Mouse (Mus musculus) ES-CJ7 (cell line): ENCODE results near the gene Zfp592.
"Not testable (repeated sequence)": the region's sequence is repeated elsewhere in the genome, so short reads cannot be mapped to it uniquely, and the experiment has no call there.

Experiments used
- DNase-seq: peaks from one replicate; pipeline ENCODE4 v3.0.0; 2011; ENCODE audit warnings: low read depth, low spot score

Gene Zfp592

DNA sequence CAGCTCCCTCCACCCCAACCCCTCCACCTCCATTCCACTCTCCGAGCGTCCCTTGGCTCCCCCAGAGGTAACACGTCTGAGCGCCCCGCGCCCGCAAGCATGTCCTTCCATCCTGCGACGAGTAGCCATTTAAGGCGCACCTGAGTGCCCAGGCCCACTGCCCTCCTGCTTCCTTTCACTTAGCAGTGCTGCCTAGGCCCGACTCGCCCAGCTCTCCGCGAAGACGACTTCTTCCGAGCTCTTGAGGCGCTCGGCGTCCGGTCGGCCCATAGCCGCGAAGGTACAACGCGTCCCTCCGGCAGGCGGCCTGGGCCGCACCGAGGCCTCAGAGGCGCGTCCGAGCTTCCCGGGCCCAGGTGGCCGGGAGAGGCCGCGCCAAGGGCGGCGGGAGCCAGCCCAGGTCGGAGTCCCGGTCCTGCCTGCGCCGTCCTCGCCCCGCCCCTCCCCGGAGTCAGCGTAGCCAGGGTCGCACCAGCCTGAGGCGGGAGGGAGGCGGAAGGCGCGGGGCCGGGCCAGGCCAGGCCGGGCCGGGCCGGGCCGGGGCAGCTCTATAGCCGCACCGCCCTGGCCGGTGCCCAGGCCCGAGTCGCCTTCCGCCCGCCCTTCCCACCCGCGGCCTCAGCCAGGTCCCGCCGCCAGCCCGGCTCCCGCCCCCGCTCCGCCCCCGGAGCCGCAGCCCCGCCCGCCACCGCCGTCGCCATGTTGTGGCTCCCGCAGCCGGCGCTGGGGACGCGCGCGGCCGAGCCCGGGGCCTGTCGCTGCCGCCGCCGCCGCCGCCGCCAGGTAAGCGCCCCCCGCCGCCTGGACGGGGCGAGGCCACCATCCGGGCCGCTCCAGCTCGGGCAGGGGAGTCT, at the start of gene Zfp592:
Gene Zfp592 (plus strand): TSS at position 702 of the 854 bp plus-strand sequence.
- peak; percentile 24 for DNase-seq

DNA sequence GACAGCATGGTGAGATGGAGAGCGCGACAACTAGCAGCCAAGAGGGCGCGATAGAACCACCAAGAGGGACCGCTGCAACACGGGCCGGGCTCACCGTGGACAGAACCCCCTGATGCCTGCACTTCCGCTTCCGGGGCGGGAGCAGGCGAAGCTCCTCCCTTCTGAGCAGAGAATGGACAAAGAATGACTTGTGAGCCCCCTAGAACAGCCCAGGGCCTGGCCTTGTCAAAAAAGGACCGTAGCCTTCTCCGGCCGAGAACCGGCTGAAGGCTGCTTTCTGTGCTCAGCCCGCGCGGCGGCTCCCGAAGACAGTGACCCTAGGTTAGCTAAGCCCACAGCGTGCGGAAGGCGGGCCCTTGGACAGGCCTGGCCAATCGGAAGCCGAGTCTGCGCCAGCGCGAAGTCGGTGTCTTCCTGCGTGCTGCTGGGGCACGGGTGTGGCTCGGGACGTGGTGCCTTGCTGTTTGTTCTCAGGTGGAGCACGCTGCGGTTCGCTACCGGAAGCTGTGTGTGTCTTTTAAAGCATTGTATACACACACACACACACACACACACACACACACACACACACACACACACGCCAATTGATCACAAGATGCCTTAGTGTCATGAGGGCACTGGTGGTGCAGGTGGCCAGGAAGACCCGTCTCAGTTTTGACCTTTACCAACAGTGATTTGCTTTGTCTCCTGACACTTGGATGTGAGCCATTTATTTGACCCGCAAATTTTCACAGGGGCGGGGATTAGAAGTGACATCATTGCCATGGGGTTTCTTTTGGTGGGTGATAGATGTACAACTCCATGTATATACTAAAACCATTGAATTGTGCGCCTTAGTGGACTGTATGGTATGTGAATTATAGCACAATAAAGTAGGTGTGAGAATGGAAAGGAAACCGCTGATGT, 45.8 kb upstream of the Zfp592 start, which contains the start of gene Sec11a:
Gene Sec11a (minus strand): TSS at position 336 of the 906 bp plus-strand sequence.
- DNase-seq, result peak; percentile 95

DNA sequence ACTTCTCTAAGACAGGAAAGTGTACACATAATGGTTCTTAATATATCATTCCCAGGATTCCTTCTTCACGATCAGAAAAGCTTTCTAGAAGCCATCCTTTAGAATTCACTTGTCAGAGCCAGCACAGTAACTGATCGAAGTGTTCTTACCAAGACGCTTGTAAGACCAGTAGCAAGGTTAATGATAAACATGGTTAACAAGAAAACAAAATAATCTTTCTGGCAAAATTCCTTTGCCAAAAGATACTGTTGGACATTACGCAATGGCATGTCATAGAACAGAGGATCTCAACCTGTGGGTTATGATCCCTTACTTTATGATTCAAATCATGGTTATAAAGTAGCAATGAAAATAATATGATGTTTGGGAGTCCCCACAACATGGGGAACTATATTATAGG, 42.0 kb upstream of the Zfp592 start:
- no peak for DNase-seq

DNA sequence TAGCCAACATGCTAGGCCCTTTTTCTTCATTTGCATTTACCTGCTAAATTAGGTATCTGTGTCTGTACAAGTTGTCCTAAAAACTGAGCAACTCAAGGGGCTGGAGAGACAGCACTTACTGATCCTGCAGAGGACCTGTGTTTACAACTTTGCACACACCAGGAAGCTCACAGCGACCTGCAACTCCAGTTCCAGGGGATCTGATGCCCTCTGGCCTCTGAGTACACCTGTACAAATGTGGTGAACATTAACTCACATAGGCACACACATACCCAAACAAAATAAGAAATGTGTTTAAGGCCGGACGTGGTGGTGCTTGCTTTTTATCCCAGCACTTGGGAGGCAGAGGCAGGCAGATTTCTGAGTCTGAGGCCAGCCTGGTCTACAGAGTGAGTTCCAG, 41.3 kb upstream of the Zfp592 start:
- no peak for DNase-seq

DNA sequence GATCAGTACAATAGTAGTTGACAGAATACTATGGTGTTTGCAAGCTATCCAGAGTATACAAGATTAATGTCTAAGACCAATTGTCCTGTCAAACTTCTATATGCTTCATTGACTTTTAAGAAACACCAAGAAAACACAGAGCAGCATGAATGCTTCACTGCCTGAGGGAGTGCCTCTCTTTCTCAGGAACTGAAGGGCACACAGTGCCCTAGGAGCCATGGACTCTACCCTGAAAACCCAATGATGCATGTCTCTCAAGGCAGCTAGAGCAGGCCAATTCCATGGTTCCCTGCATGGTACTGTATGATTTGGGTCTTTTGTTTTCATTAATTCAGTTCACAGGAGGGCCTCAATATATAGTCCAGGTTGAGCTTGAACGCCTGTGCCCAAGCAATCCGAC, 39.2 kb upstream of the Zfp592 start:
- no peak for DNase-seq

DNA sequence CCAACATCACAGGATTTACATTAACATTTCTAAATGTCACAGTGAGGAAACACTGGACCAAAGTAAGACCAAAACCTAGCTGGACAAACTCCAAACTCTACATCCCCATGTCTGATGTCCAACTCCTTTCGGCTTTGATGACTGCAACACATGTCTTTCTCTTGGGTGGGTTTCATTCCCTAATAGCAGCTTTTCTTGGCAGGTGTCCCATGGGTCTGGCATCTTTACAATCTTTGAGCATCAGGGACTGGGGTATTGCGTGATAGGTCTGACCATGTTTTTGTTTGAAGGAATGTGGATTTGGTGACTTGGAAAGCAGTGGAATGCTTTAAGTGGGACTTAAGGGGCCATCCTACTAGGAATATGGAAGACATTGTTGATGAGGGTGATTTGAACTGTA, 36.6 kb upstream of the Zfp592 start:
- no peak for DNase-seq

DNA sequence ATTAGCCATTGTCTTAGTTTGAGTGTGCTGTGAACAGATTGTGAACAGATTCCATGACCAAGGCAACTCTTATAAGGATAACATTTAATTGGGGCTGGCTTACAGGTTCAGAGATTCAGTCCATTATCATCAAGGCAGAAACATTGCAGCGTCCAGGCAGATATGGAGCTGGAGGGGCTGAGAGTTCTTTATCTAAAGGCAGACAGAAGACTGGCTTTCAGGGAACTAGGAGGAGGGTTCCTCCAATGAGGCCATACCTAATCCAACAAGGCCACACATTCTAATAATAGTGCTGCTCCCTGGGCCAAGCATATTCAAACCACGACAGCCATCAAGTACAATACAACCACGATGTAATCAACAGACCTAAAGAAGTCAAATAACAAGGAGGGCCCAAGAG, 34.5 kb upstream of the Zfp592 start:
- DNase-seq, result no peak

DNA sequence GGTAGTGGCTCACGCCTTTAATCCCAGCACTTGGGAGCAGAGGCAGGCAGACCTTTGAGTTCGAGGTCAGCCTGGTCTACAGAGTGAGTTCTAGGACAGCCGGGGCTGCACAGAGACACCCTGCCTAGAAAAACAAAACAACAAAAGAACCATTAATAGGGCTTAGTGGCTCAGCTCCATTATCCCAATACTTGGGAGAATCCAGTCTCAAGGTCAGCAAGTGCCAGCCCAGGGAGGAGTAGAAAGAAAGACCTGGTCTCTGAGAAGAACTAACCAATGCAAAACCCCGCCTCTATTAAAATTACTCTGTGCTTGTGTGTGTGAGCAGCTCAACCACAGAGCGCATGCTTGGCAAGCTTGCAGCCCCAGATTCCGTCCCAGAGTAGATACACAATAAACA, 30.7 kb upstream of the Zfp592 start:
- peak; percentile 82 for DNase-seq

DNA sequence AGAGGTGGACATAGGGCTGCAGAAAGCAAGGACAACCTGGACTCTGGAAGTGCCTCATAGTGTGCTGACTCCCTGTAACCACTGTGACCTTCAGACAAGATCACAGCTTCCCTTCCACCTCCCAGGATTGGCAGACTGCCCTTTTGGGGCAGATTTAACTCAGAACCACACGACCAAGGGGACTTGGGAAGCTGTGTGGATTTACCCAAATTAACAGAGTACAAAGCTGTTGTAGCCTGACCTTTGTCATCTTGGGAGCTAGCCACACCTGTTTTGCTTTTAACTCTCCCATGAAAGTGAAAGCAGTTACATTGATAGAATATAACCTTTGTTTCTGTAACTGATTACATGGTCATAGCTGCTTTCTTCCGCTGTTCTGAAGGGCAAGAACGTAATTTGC, 22.6 kb upstream of the Zfp592 start:
- DNase-seq, result no peak

DNA sequence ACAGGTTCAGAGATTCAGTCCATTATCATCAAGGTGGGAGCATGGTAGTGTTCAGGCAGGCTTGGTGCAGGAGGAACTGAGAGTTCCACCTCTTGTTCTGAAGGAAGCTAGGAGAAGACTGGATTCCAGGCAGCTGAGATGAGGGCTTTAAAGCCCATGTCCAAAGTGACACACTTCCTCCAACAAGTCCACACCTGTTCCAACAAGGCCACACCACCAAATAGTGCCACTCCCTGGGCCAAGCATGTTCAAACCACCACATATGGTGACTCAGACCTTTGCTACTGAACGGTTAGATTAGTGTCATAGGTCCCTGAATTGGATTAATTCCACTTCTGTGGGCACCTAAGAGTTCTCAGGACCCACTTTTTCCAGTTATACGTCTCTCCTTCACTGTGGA, 22.1 kb upstream of the Zfp592 start:
- no peak for DNase-seq

DNA sequence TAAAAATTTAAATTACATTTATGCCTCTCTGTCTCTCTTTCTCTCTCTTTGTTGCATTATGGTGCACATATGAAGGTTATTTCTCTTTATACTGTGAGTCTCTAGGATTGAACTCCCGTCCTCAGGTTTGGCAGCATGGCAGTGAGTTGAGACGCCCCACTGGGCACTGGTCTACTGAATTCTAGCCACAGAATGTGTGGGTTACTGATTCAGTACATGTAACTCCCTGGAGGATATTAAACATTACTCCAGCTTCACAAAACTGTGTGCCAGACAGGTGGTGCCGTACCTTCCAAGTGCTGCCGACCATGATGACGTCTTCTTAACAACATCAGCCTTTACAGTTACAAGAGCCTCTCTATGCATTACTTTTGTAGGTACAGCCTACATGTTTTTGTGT, 21.4 kb upstream of the Zfp592 start:
- DNase-seq, result no peak

DNA sequence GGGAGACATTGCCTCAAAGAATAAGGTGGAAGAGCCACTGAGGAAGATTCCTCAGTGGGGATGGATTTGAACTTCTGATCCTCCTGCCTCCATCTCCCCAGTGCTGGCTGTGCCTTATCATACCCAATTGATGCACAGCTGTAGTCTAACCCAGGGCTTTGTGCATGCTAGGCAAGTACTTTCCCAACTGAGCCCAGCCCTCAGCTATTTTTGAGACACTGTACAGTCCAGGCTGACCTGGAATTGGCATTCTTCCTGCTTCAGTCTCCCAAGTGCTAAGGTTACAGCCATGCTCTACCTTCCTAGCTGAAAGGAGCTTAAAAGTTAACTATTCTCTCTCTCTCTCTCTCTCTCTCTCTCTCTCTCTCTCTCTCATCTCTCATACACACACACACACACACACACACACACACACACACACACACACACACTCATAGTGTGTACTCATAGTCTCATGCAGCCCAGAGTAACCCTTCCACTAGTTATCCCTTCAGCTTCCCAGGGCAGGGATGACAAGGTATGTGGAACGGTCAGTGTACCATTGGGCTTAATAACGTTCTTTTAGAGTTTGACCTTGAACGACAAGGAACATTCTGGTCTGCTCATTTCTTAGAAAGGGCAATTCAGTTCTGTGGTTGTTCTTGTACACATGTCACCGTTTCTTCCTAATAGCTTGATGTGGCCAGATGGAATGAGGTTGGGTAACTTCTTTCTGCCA, 20.4 kb upstream of the Zfp592 start:
- DNase-seq, result not testable (repeated sequence)

DNA sequence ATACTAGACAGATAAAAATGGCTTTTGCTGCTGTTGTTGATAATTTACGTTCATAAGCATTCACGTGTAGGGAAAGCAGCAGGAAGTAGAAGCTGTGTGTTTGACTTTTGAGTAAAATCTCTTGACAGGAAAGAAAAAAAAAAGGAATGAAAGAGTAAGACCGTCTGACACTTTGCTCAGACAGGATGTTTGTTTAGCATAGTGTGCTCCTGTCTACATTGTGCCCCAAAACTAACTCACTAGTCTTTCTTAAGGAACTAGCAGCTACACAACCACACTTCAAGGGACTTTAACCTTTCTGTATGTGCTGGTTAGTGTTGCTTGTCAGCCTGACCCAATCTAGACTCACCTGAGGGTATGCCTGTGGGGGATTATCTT, 19.9 kb upstream of the Zfp592 start:
- DNase-seq, result not testable (repeated sequence)

DNA sequence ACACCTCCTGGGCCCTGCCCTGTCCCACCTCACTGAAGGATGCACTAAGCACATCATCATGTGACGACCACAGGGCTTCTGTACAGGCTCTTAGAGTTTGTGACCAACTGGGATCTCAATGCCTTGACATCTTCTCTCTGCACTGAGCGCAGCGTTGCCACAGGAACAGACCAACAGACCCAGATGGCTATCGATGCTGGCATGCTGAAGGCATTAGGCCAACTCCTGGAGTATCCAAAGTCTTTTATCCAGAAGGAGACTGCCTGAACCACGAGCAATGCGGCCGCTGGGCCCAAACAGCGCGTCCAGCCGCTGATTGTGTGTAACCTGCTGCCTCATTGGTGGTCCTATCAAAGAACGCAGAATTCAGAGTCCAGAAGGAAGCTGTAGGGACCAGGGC, 12.9 kb upstream of the Zfp592 start:
- no peak for DNase-seq

DNA sequence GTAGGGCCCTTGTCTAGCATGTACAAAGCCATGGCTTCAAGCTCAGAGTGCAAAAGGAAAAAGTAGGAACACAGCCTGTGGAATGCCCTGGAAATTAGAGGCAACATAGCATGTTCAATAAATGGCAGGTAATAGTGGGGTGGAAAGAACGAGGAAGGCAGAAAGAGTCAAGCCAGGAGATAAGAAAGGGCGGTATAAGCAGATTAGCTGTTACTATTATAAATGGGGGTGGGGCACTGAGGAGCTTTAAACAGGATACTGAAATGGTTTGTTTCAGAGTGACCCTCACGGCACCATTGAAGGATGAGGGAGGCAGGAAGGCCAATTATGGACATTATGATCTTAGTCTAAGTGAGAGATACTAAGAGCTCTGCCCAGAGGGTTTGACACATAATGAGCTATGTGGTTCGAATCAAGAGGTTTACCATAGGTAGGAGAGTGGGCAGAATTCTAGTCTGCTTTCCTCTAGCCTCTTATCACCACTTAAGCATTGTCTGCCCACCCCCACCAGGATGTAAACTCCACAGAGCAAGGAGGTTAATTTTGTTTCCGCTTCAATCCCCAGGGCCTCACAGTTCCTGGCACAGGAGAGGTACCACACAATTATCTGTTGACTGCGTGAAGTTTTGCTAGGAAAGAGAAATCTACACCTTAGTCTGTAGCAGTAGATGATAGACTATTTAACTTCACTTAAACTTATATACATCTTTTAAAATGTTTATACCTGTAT, 6.9 kb upstream of the Zfp592 start:
- no peak for DNase-seq

DNA sequence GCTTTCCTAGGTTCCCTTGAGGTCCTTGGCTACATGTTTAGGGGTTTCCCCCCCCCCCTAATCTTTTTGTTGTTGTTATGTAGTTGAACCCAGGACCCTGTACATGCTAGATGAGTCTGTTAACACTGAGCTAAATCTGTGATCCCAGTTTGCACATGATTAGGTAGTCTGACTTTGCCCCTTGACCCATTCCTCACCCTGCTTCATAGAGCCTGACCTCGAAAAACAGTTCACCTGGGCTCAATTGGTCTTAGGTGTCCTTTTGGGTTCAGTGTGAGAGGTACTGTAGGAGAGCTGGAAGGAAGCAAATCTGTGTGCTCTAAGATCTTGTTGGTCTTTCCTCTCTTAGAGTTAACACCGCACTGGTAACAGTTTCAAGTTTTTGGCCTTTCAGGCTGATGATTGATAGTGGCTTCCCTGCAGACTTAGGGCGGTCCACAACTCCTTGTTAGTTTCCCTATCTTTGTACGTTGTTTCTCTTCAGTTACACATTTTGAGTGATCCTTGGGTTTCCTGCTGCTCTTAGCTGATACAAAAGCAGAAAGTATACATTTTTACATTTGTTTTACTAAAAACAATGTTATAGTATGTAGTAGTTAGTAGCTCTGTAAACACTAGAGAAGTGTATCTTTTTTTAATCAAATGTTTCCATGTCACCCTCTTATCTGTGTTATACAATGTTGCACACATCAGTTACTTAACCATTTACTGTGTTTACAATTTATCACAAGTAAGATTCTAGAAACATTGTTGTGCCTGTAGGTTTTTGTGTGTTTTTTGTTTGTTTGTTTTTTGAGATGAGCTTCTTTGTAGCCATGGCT, 5.5 kb upstream of the Zfp592 start:
- DNase-seq, result no peak

DNA sequence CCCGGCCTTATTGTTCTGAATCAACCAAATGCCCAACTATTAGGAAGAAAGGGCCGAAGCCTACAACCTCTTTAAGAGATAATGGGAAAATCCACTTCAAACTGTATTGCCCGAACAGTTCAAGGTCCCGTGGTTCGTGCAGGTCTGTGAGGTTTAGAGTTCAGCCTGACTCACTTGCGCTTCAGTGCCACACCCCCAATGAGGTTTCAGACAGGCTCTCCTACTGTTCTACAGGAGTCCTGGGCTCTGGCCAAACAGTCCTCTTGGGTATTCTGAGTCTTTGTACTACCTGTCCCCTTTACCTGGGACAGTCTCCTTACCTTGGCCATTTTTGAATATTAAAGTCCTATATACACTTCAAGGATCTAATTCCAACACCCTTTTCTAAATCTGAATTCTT, 3.2 kb upstream of the Zfp592 start:
- DNase-seq, result peak; percentile 19

DNA sequence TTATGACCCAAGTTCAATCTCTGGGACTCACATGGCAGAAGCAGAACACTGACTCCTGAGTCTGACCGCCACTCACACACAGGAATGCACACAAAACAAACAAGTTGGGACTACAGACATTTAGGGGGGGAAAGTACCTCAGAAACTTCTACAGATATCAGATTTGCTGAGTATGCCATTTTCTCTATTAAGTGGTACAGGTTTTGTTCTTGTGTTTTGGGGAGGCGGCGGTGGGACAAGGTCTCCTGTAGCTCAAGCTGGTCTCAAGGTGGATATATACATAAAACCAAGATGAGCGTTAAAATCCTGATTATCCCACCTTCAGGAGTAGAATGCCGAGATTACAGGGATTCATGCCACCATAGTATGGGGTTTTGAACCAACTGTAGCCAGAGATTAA, 1.9 kb upstream of the Zfp592 start:
- DNase-seq, result no peak

DNA sequence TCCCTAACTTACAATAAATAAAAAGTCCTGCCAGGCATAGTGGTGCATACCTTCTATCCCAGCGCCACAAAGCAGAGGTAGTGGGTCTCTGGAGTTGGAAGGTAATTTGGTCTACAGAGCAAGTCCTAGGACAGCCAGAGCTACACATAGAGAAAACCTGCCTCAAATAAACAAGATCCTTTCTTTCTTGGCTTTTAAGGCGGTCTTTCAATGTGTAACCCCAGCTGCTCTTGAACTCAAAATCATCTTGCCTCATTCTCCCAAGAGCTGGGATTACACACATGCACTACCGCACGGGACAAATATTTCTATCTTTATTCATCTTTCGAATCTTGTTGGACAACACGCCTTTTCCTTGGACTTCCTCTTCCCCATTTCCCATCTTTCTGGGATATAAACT, 1.4 kb upstream of the Zfp592 start:
- DNase-seq, result no peak

DNA sequence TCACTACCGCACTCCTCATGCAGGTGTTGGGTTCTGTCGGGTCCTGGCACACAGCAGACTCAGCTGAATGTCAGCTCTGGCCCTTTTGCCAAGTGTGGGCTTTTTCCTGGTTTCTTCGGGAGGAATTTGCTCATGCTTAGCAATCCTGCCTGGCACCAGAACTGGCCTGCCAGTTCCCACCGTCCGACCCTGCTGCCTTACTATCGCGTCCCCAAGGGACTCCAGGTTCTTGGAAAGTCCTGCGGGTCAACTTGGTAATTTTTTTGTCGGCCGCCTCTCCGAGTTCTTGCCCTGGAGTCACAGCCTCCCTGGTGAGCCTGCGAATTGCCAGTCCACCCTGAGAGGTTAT, 876 bp upstream of the Zfp592 start:
- DNase-seq, result no peak
